20 mouse cellular contexts compared by ENCODE assay signal in genomic region chr7:144823988-144824387, GRCm38 (mm10). TPM values are rescaled to one million over a fixed set of nuclear protein-coding genes. Genes with fewer than 3 reads are reported as not detected.
DNase-seq lines count a peak whose midpoint lies in the region; ATAC-seq lines count a peak whose summit lies in the region.
"Had no signal": no experiment of that assay in that cellular context is flagged by ENCODE, and none has a peak within 500 bp of the region (broad histone marks: within the 10 kb centered on the region; RNA-seq: fewer than 3 reads in every experiment).

No protein-coding gene starts in this region.

- H3K4me1 ChIP-seq in kidney, embryonic 14.5 days (ENCODE audit: control insufficient read depth, insufficient read depth, low read length) = no peaks in the 10 kb centered on the region
- H3K4me1 ChIP-seq: embryonic facial prominence, embryonic 15.5 days; limb, embryonic 12.5 days had no signal

- H3K27me3 ChIP-seq in kidney, embryonic 14.5 days (ENCODE audit: control insufficient read depth, insufficient read depth, low read length) = no peaks in the 10 kb centered on the region

- WGBS in kidney, embryonic 14.5 days = 76% methylated on average over 2 of the region's 2 CpGs

- no peaks in the 10 kb centered on the region for H3K36me3 ChIP-seq in kidney, embryonic 14.5 days (ENCODE audit: control insufficient read depth, insufficient read depth, low read length)
- H3K36me3 ChIP-seq: embryonic facial prominence, embryonic 15.5 days; limb, embryonic 12.5 days had no signal

- no peak overlapping the region for H3K4me2 ChIP-seq in kidney, embryonic 14.5 days (replicated peaks; ENCODE audit: low read depth, low read length)
- H3K4me2 ChIP-seq: embryonic facial prominence, embryonic 15.5 days; limb, embryonic 12.5 days had no signal

- H3K9me3 ChIP-seq in kidney, embryonic 14.5 days (ENCODE audit: control insufficient read depth, low read length) = no peaks in the 10 kb centered on the region
- H3K9me3 ChIP-seq: embryonic facial prominence, embryonic 15.5 days; limb, embryonic 12.5 days had no signal

- no peak overlapping the region for H3K4me3 ChIP-seq in kidney, embryonic 14.5 days (ENCODE audit: low read length)
- H3K4me3 ChIP-seq: embryonic facial prominence, embryonic 15.5 days; limb, embryonic 12.5 days had no signal

- no peak overlapping the region for H3K9ac ChIP-seq in kidney, embryonic 14.5 days (ENCODE audit: low read depth, low read length)
- H3K9ac ChIP-seq: embryonic facial prominence, embryonic 15.5 days; forebrain, postnatal 0 days; limb, embryonic 12.5 days had no signal

- peak; percentile 15 to 51 for DNase-seq in cerebellum, postnatal 14 days
- no peak for DNase-seq in cerebellum, adult 11 months
- DNase-seq in kidney, adult 18-20 months = peak; percentile 32
- DNase-seq in adrenal gland, postnatal 14 days = peak; percentile 55
- DNase-seq in heart, postnatal 4 days = peak; percentile 49
- no peak for DNase-seq in frontal cortex, postnatal 10 days (ENCODE audit: low spot score in 2 of 2)
- DNase-seq: forebrain, postnatal 0 days; gastrocnemius, postnatal 14 days; layer of hippocampus, postnatal 36 days; lung, postnatal 36 days; thymus, adult 2 months had no signal

- ATAC-seq in kidney, embryonic 14.5 days (ENCODE audit: low FRiP score, low TSS enrichment) = no peak
- ATAC-seq: forebrain, postnatal 0 days; intestine, embryonic 16.5 days; midbrain, embryonic 16.5 days had no signal

- no peak overlapping the region for H3K27ac ChIP-seq in kidney, embryonic 14.5 days (ENCODE audit: low read depth, low read length)
- H3K27ac ChIP-seq: embryonic facial prominence, embryonic 15.5 days; limb, embryonic 12.5 days had no signal

RNA-seq across cellular contexts. Expression of gene Fgf3, which starts 13.9 kb away (rescaled TPM):
- polyA plus RNA-seq in kidney, embryonic 14.5 days (2014; fragmentation: Nextera tagmentation; extraction: Ambion mirVana) = 0.18 and 0.70 TPM in 2 replicates
- total RNA-seq in adrenal gland, postnatal 14 days (2021) = 0.70 and 0.83 TPM in 2 replicates
- not detected for total RNA-seq in heart, postnatal 4 days (2021)
- total RNA-seq: gastrocnemius, postnatal 14 days; layer of hippocampus, postnatal 36 days; MEL had no signal
- polyA plus RNA-seq: intestine, embryonic 16.5 days; limb, embryonic 12.5 days had no signal

RNA-seq across cellular contexts. Expression of gene Fgf4, which starts 23.2 kb away (rescaled TPM):
- polyA plus RNA-seq in kidney, embryonic 14.5 days (2014; fragmentation: Nextera tagmentation; extraction: Ambion mirVana) = not detected in 2 replicates
- total RNA-seq in adrenal gland, postnatal 14 days (2021) = not detected in 2 replicates
- not detected for total RNA-seq in heart, postnatal 4 days (2021)
- total RNA-seq: forebrain, postnatal 0 days; hematopoietic stem cell, adult 5-6 weeks; layer of hippocampus, postnatal 36 days; MEL had no signal
- polyA plus RNA-seq: forebrain, postnatal 0 days; intestine, embryonic 16.5 days; liver, embryonic 16.5 days; midbrain, embryonic 16.5 days; neural tube, embryonic 14.5 days had no signal

Comparison
In these comparisons a context has a peak if more than half of its experiments do, and no peak if none do; other contexts are left out.
1. DNase-seq: peak in cerebellum, postnatal 14 days (2 of 2), kidney, adult 18-20 months (single experiment), adrenal gland, postnatal 14 days (single experiment) and heart, postnatal 4 days (single experiment); none in cerebellum, adult 11 months (single experiment) and frontal cortex, postnatal 10 days (0 of 2).